Comparison of ENCODE assay signal across 15 mouse cellular contexts in the genomic region with DNA sequence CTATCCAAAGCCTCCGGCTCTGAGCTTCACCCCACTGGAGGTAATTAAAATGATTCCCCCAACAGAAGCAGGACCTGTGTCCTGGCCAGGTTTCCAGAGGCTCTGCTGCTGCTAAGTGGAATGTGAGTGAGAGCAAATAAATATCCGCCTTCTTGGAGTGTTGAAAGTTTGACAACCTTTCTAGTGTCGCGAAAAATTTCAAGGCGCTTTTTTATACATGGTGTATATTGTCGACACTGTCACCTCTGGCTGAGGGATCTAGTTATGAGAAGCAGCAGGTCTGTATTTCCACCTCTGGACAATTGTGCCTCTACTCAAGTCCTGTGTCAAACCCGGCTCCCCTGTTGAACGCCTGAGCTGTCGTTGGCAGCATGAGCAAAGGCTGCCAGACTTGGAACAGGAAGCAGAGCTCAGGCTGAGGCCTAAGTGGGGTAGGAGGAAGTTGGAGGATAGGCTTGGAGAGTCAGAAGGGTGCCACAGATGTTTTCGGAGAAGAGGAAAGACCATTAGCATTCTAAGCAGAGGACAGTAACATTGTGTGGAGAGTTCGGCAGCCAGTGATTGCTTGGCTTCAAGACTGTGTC.
DNase-seq lines count a peak whose midpoint lies in the region; ATAC-seq and TF ChIP-seq lines count a peak whose summit lies in the region.
"Had no signal": no experiment of that assay in that cellular context is flagged by ENCODE, and none has a peak within 500 bp of the region (broad histone marks: within the 10 kb centered on the region; RNA-seq: fewer than 3 reads in every experiment).

No protein-coding gene starts in this region.

- H3K4me3 ChIP-seq in heart, embryonic 11.5 days (ENCODE audit: low read depth, low read length), result no peak overlapping the region
- H3K4me3 ChIP-seq in lung, adult 2 months (replicated peaks; ENCODE audit: extremely low read depth, low read depth, low read length), result no peak overlapping the region
- H3K4me3 ChIP-seq in embryonic facial prominence, embryonic 14.5 days (ENCODE audit: low read depth, low read length), result no peak overlapping the region
- no peak overlapping the region for H3K4me3 ChIP-seq in lung, embryonic 15.5 days
- no peak overlapping the region for H3K4me3 ChIP-seq in gastrocnemius, adult 2 months
- H3K4me3 ChIP-seq: stomach, embryonic 15.5 days had no signal

- no peak overlapping the region for H3K4me2 ChIP-seq in heart, embryonic 11.5 days
- no peak overlapping the region for H3K4me2 ChIP-seq in embryonic facial prominence, embryonic 14.5 days (ENCODE audit: low read depth, low read length)
- no peak overlapping the region for H3K4me2 ChIP-seq in lung, embryonic 15.5 days
- H3K4me2 ChIP-seq: stomach, embryonic 15.5 days had no signal

- TF ChIP-seq POLR2A in lung, adult 2 months (IDR thresholded peaks at IDR 0.05; ENCODE audit: borderline replicate concordance, extremely low read depth, low read depth, low read length), result no peak

- TF ChIP-seq CTCF in lung, adult 2 months (IDR thresholded peaks at IDR 0.05; ENCODE audit: insufficient read depth, low read length), result no peak
- TF ChIP-seq CTCF in gastrocnemius, adult 2 months (IDR thresholded peaks at IDR 0.05), result no peak

- intact Hi-C loops in left cerebral cortex, postnatal 4 days (cut with DNase I), result no loop called here
- intact Hi-C loops in gastrocnemius, adult 2 months (cut with DNase I), result no loop called here

- H3K4me1 ChIP-seq in heart, embryonic 11.5 days (ENCODE audit: control insufficient read depth, insufficient read depth, low read length), result peaks cover 25% of the 10 kb centered on the region
- peaks cover 8% of the 10 kb centered on the region for H3K4me1 ChIP-seq in lung, adult 2 months (ENCODE audit: control insufficient read depth, insufficient read depth, low read length)
- no peaks in the 10 kb centered on the region; the same call in 1 of the 2 replicates for H3K4me1 ChIP-seq in embryonic facial prominence, embryonic 14.5 days (ENCODE audit: control insufficient read depth, insufficient read depth, low read length)
- peaks cover 31% of the 10 kb centered on the region for H3K4me1 ChIP-seq in lung, embryonic 15.5 days
- H3K4me1 ChIP-seq: stomach, embryonic 15.5 days had no signal

- H3K9me3 ChIP-seq in heart, embryonic 11.5 days (replicated peaks; ENCODE audit: control insufficient read depth, low read length), result no peaks in the 10 kb centered on the region
- H3K9me3 ChIP-seq in embryonic facial prominence, embryonic 14.5 days (ENCODE audit: control insufficient read depth, low read length), result no peaks in the 10 kb centered on the region
- no peaks in the 10 kb centered on the region for H3K9me3 ChIP-seq in lung, embryonic 15.5 days
- H3K9me3 ChIP-seq: stomach, embryonic 15.5 days had no signal

- H3K27ac ChIP-seq in heart, embryonic 11.5 days (ENCODE audit: low read depth, low read length), result peak overlapping the region; percentile 76
- no peak overlapping the region for H3K27ac ChIP-seq in embryonic facial prominence, embryonic 14.5 days (replicated peaks; ENCODE audit: low read depth, low read length)
- H3K27ac ChIP-seq in lung, embryonic 15.5 days, result peak overlapping the region; percentile 13; the same call in 1 of the 2 replicates
- no peak overlapping the region for H3K27ac ChIP-seq in gastrocnemius, adult 2 months
- H3K27ac ChIP-seq: stomach, embryonic 15.5 days had no signal

- H3K27me3 ChIP-seq in heart, embryonic 11.5 days (ENCODE audit: control insufficient read depth, insufficient read depth, low read length), result peaks cover 6% of the 10 kb centered on the region; the same call in 1 of the 2 replicates
- no peaks in the 10 kb centered on the region for H3K27me3 ChIP-seq in embryonic facial prominence, embryonic 14.5 days (replicated peaks; ENCODE audit: control insufficient read depth, insufficient read depth, low read length)
- peaks cover 5% of the 10 kb centered on the region; the same call in 1 of the 2 replicates for H3K27me3 ChIP-seq in lung, embryonic 15.5 days
- H3K27me3 ChIP-seq: stomach, embryonic 15.5 days had no signal

- H3K9ac ChIP-seq in heart, embryonic 11.5 days (ENCODE audit: low read depth, low read length), result 0 out of 2 replicates have a peak overlapping the region, but pooled peaks have one; percentile 22
- no peak overlapping the region for H3K9ac ChIP-seq in embryonic facial prominence, embryonic 14.5 days (ENCODE audit: low read depth, low read length)
- no peak overlapping the region for H3K9ac ChIP-seq in lung, embryonic 15.5 days
- H3K9ac ChIP-seq: stomach, embryonic 15.5 days had no signal

- no peaks in the 10 kb centered on the region for H3K36me3 ChIP-seq in heart, embryonic 11.5 days (ENCODE audit: control insufficient read depth, insufficient read depth, low read length)
- no peaks in the 10 kb centered on the region for H3K36me3 ChIP-seq in embryonic facial prominence, embryonic 14.5 days (ENCODE audit: control insufficient read depth, insufficient read depth, low read length)
- H3K36me3 ChIP-seq in lung, embryonic 15.5 days, result no peaks in the 10 kb centered on the region
- H3K36me3 ChIP-seq: stomach, embryonic 15.5 days had no signal

- ATAC-seq in heart, embryonic 11.5 days (replicated peaks; ENCODE audit: insufficient number of reproducible peaks, low FRiP score, low TSS enrichment), result 0 out of 2 replicates have a peak, but pooled peaks have one; percentile 23
- no peak for ATAC-seq in embryonic facial prominence, embryonic 14.5 days (ENCODE audit: low read depth)
- no peak for ATAC-seq in lung, embryonic 15.5 days (ENCODE audit: borderline replicate concordance, extremely low read depth, low FRiP score, low TSS enrichment)

- no peak for DNase-seq in heart, adult 8-10 months (ENCODE audit: low spot score)
- peak; percentile 22 for DNase-seq in lung, adult 2 months
- no peak for DNase-seq in lung, postnatal 14 days
- peak; percentile 41 for DNase-seq in embryonic facial prominence, embryonic 14.5 days (ENCODE audit: low spot score)
- DNase-seq in left cerebral cortex, postnatal 4 days, result no peak
- DNase-seq in gastrocnemius, adult 2 months, result no peak
- DNase-seq: adrenal gland, adult 8-10 months; cerebellum, adult 8-10 months; embryo, embryonic 11 days; kidney, adult 2 months; liver; retina, postnatal 1 day had no signal

- 39% methylated on average over 11 of the region's 11 CpGs for WGBS in heart, embryonic 11.5 days (ENCODE audit: insufficient replicate concordance)
- 40% methylated on average over 11 of the region's 11 CpGs for WGBS in lung, adult 2 months
- WGBS in embryonic facial prominence, embryonic 14.5 days, result 47% methylated on average over 10 of the region's 11 CpGs
- WGBS in lung, embryonic 15.5 days, result 28% methylated on average over 11 of the region's 11 CpGs

Comparison
In these comparisons a context has a peak if more than half of its experiments do, and no peak if none do; other contexts are left out.
1. DNase-seq: peak in lung, adult 2 months (single experiment) and embryonic facial prominence, embryonic 14.5 days (single experiment); none in heart, adult 8-10 months (single experiment), lung, postnatal 14 days (single experiment), left cerebral cortex, postnatal 4 days (single experiment) and gastrocnemius, adult 2 months (single experiment).
2. H3K27ac ChIP-seq: peak in heart, embryonic 11.5 days (single experiment) and lung, embryonic 15.5 days (single experiment); none in embryonic facial prominence, embryonic 14.5 days (single experiment) and gastrocnemius, adult 2 months (single experiment).